Mouse (Mus musculus) cortical plate, adult 2 months (tissue): ENCODE results near the gene Ogfrl1.

Experiments
- CTCF ChIP-seq: fragments of 200-500 bp; IDR thresholded peaks from 2 replicates; pipeline ENCODE4 v1.5.1; 2011; ENCODE audit warnings: mild to moderate bottlenecking, control low read depth, low read length; ENCODE audit not compliant: insufficient read depth; ENCODE audit errors: extremely low read depth
- POLR2A ChIP-seq: fragments of 200-500 bp; IDR thresholded peaks from 2 replicates; pipeline ENCODE4 v1.6.1; 2011; ENCODE audit warnings: mild to moderate bottlenecking, low read length, control low read depth; ENCODE audit not compliant: insufficient read depth; ENCODE audit errors: extremely low read depth

DNA sequence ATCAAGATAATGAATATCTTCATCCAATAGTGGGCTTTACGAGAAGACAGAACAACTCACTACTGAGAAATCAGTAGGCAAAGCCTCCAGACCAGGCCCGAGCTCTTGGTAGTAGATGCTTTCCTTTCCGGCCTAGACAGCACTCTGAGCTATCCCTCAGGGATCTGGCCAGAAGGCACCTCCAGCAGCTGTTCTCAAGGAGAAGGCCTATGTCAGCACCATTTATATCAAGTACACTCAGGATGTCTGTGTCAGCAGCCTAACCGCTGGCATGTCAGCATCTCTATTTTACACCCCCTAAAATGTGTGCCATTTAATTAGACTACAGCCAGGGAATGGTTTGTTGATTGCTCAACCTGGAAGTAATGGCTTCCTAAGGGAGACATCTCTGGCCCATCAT is 65.4 kb downstream of the Ogfrl1 start:
- no peak for TF ChIP-seq CTCF
- no peak for TF ChIP-seq POLR2A
